Mouse (Mus musculus): ENCODE results near the gene Crybg1.

DNA sequence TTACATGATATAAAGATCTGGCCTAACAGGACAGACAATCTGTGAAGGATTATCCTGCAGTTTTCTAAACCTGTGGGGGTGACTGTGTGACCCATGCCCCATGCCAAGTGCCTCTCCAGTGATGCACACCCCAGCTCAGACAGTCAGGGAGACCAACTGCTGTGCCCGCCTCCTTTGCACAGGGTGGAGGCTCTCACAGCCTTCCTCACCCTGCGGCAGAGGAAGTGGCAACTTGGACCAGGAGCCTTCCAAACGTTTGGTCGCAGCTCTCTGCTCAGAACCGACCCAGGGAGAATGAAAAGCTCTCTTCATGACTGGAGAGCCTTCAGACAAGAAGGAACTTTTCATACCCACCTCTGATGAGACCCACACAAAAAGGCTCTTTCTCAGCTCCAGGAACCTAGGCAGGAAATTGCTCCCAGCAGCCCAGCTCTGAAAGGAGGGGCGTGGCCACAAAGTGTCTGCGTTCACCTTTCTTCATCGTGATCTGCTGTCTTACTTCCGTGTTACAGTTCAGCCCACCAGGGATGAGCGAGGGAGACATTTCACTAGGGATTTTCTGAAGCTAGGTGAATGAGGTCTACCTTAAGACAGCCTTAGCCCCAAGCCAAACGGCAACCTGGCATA is 110.6 kb downstream of the Crybg1 start:
- TF ChIP-seq EP300 (IDR thresholded peaks at IDR 0.05; ENCODE audit: low read depth): no peak
- no peak for TF ChIP-seq CTCF (IDR thresholded peaks at IDR 0.05; ENCODE audit: low read depth)
